Mouse (Mus musculus) embryo, embryonic 9.5 days (tissue): ENCODE measurements around the gene Gm17428.
"Not testable (repeated sequence)": the region's sequence is repeated elsewhere in the genome, so short reads cannot be mapped to it uniquely, and the experiment has no call there.

Experiments
- DNase-seq: peaks from one replicate; pipeline ENCODE4 v3.0.0-alpha.2; 2017; ENCODE audit errors: extremely low spot score

Gm17428 gene

GRCm38 (mm10) chr14:54951587-54951986, 25.1 kb upstream of the Gm17428 start:
- DNase-seq, result no peak

- no peak for DNase-seq
Measured at GRCm38 (mm10) chr14:54953664-54954206, 23.0 kb upstream of the Gm17428 start.

- no peak for DNase-seq
Measured at GRCm38 (mm10) chr14:54954474-54954873, 22.3 kb upstream of the Gm17428 start.

- DNase-seq, result no peak
Measured at GRCm38 (mm10) chr14:54955481-54955880, 21.3 kb upstream of the Gm17428 start.

GRCm38 (mm10) chr14:54956533-54956932, 20.2 kb upstream of the Gm17428 start:
- no peak for DNase-seq

GRCm38 (mm10) chr14:54958503-54958902, 18.2 kb upstream of the Gm17428 start:
- DNase-seq, result no peak

GRCm38 (mm10) chr14:54959197-54959596, 17.5 kb upstream of the Gm17428 start:
- no peak for DNase-seq

GRCm38 (mm10) chr14:54959853-54960613, 16.7 kb upstream of the Gm17428 start:
- not testable (repeated sequence) for DNase-seq

- no peak for DNase-seq
Measured at GRCm38 (mm10) chr14:54960769-54961168, 16.0 kb upstream of the Gm17428 start.

- DNase-seq, result no peak
Measured at GRCm38 (mm10) chr14:54961487-54961886, 15.2 kb upstream of the Gm17428 start.

GRCm38 (mm10) chr14:54962714-54963113, 14.0 kb upstream of the Gm17428 start:
- no peak for DNase-seq

- no peak for DNase-seq
Measured at GRCm38 (mm10) chr14:54963727-54964126, 13.0 kb upstream of the Gm17428 start.

- no peak for DNase-seq
Measured at GRCm38 (mm10) chr14:54965044-54965443, 11.7 kb upstream of the Gm17428 start.

GRCm38 (mm10) chr14:54965631-54966030, 11.1 kb upstream of the Gm17428 start:
- DNase-seq, result no peak

GRCm38 (mm10) chr14:54966320-54966977, 10.3 kb upstream of the Gm17428 start, which contains the start of gene Myh6:
Gene Myh6, minus strand, starts transcription at chr14:54966927.
- no peak for DNase-seq

- DNase-seq, result no peak
Measured at GRCm38 (mm10) chr14:54967874-54968273, 8.9 kb upstream of the Gm17428 start.

- DNase-seq, result no peak
Measured at GRCm38 (mm10) chr14:54968344-54968743, 8.4 kb upstream of the Gm17428 start.

- not testable (repeated sequence) for DNase-seq
Measured at GRCm38 (mm10) chr14:54972786-54973185, 3.9 kb upstream of the Gm17428 start.

GRCm38 (mm10) chr14:54974068-54974791, 2.5 kb upstream of the Gm17428 start:
- no peak for DNase-seq

- no peak for DNase-seq
Measured at GRCm38 (mm10) chr14:54978664-54979063, 1.9 kb downstream of the Gm17428 start.

GRCm38 (mm10) chr14:54981934-54982333, 5.2 kb downstream of the Gm17428 start:
- no peak for DNase-seq

- DNase-seq, result not testable (repeated sequence)
Measured at GRCm38 (mm10) chr14:54988350-54988874, 11.7 kb downstream of the Gm17428 start.
